Mouse (Mus musculus) lung, adult 2 months (tissue): Measurements from ENCODE around the gene Ppm1h.

Experiments
- CTCF ChIP-seq: fragments of 200-500 bp; IDR thresholded peaks from 2 replicates; pipeline ENCODE4 v1.5.1; 2011; ENCODE audit warnings: mild to moderate bottlenecking, low read length, control low read depth; ENCODE audit not compliant: insufficient read depth
- POLR2A ChIP-seq: fragments of 200-500 bp; IDR thresholded peaks from 2 replicates; pipeline ENCODE4 v1.6.1; 2011; ENCODE audit warnings: low read depth, mild to moderate bottlenecking, control low read depth, low read length, borderline replicate concordance; ENCODE audit errors: extremely low read depth

- TF ChIP-seq CTCF: no peak
- TF ChIP-seq POLR2A: no peak
Measured at GRCm38 (mm10) chr10:122762772-122763511, 84.4 kb downstream of the Ppm1h start.
